Mouse (Mus musculus) kidney, embryonic 16.5 days (tissue): Measurements from ENCODE around the gene Rnf166. TPM values are rescaled to one million over a fixed set of nuclear protein-coding genes. Genes with fewer than 3 reads are reported as not detected.
A peak's percentile ranks its signal among the peaks of the same experiment; 100 is the strongest.

ENCODE experiments used
- ATAC-seq: fragments of 200-750 bp; cut with Nextera tagmentation; 2 replicates; pipeline ENCODE4 v1.8.0; 2017; ENCODE audit warnings: moderate TSS enrichment; ENCODE audit not compliant: low FRiP score, low TSS enrichment
- H3K27ac ChIP-seq: fragments of 300-500 bp; sonication (generic); 2 replicates; pipeline ENCODE4 v1.5.1; 2014; ENCODE audit warnings: low read length
- H3K27me3 ChIP-seq: fragments of 300-500 bp; sonication (generic); 2 replicates; pipeline ENCODE4 v1.6.1; 2014; ENCODE audit warnings: low read length, control low read depth, mixed read lengths; ENCODE audit not compliant: insufficient read depth
- H3K36me3 ChIP-seq: fragments of 300-500 bp; sonication (generic); 2 replicates; pipeline ENCODE4 v1.6.1; 2014; ENCODE audit warnings: low read length, control low read depth, mixed read lengths; ENCODE audit not compliant: insufficient read depth
- H3K4me1 ChIP-seq: fragments of 300-500 bp; sonication (generic); 2 replicates; pipeline ENCODE4 v1.6.1; 2014; ENCODE audit warnings: low read length, control low read depth, mixed read lengths; ENCODE audit not compliant: insufficient read depth
- H3K4me2 ChIP-seq: fragments of 300-500 bp; sonication (generic); replicated peaks from 2 replicates; pipeline ENCODE4 v1.6.1; 2014; ENCODE audit warnings: low read depth, low read length
- H3K4me3 ChIP-seq: fragments of 300-500 bp; sonication (generic); 2 replicates; pipeline ENCODE4 v1.5.1; 2014; ENCODE audit warnings: mild to moderate bottlenecking, low read length
- H3K9ac ChIP-seq: fragments of 300-500 bp; sonication (generic); replicated peaks from 2 replicates; pipeline ENCODE4 v1.6.1; 2014; ENCODE audit warnings: low read length
- H3K9me3 ChIP-seq: fragments of 300-500 bp; sonication (generic); 2 replicates; pipeline ENCODE4 v1.6.1; 2016; ENCODE audit warnings: low read length, control low read depth
- WGBS: fragments of 180-500 bp; shearing (Covaris S2); extraction: QIAGEN DNeasy Blood & Tissue Kit; methylation state at CpG from one replicate; pipeline ENCODE4 v1.1.7; 2014; 5-methylcytosine and 5-hydroxymethylcytosine counted together
- polyA plus RNA-seq: library from polyadenylated mRNA; unstranded; fragments of >200 nt; fragmentation: Nextera tagmentation; extraction: Ambion mirVana; gene quantifications from 2 replicates; pipeline ENCODE4 v1.2.1, GENCODE M21; 2015

The Rnf166 gene
- polyA plus RNA-seq, 1 experiment from 2014 or later = 46.0 TPM

DNA sequence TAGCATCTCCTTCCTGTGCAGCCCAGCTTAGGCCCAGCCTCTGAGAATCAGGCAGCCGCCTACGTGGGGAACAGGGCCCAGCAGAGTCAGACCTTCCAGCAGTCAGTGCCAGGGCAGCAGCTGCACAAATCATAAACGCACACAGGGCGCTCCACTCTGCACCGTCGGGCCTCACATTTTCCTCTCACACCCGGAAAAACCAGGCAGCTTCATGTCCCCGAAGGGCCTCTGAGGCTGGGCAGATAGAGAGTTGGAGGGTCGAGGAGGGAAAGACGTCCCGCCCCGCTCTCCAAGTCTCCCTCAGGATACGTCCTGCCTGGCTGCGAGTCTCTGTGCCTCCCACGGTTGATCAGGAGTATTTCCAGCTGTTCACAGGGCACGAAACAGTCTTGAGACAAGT lies 35.7 kb upstream of the Rnf166 start:
- Histone ChIP-seq H3K36me3 (no peaks in the 10 kb centered on the region), H3K27ac (peak overlapping the region; percentile 63), H3K27me3 (no peaks in the 10 kb centered on the region), H3K9me3 (no peaks in the 10 kb centered on the region), H3K4me3 (no peak overlapping the region), H3K4me1 (peaks cover 27% of the 10 kb centered on the region), H3K9ac (peak overlapping the region; percentile 19; the same call in 1 of the 2 replicates), H3K4me2 (no peak overlapping the region)
- 24% methylated on average over 16 of the region's 16 CpGs for WGBS
- ATAC-seq = peak; percentile 61; the same call in 1 of the 2 replicates

DNA sequence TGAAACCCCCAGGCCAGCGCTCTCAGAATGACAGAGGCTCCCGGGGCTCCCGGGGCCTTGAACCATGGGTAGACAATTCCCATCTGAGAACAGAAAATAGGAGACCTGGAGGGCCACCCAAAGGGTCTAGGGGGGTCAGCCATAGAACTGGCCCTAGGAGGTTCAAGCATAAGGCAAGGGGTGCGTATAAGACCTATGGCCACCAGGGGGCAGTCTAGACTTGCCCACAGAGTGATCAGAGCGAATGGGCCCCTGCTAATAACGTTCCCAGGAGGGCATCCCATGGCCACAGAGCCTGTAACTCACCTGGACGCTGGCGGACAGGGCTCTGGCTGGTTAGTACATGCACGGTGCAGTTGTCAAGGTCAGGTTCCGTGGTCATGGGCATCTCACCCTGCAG lies 25.0 kb upstream of the Rnf166 start:
- no peak overlapping the region for H3K9ac ChIP-seq
- H3K27me3 ChIP-seq = no peaks in the 10 kb centered on the region
- peaks cover 36% of the 10 kb centered on the region for H3K36me3 ChIP-seq
- ATAC-seq = peak; percentile 17; the same call in 1 of the 2 replicates
- no peak overlapping the region for H3K4me2 ChIP-seq
- H3K9me3 ChIP-seq = no peaks in the 10 kb centered on the region
- H3K27ac ChIP-seq = no peak overlapping the region
- WGBS = 32% methylated on average over 10 of the region's 10 CpGs
- no peaks in the 10 kb centered on the region for H3K4me1 ChIP-seq
- H3K4me3 ChIP-seq = no peak overlapping the region

DNA sequence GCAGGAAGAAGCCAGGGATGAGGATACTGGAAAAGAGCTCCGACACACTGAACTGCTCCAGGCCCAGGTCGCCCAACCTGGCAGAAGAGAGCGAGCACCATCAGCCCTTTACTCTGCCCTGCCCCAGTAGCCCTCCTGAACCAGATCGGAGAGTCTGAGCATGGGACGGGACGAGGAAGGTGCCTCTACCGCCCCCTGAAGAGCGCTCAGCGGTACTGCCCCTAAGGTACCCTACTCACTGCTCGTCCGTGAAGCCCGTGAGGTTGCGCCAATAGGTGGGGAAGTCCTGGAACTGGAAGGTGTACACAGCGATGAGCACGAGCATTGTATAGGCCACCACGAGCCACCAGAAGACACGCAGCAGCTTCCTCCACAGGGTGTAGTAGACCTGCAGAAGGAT lies 22.0 kb upstream of the Rnf166 start:
- no peak for ATAC-seq
- Histone ChIP-seq H3K4me2 (no peak overlapping the region), H3K36me3 (peaks cover 53% of the 10 kb centered on the region), H3K4me3 (no peak overlapping the region), H3K27ac (peak overlapping the region; percentile 48; the same call in 1 of the 2 replicates), H3K27me3 (no peaks in the 10 kb centered on the region), H3K9me3 (no peaks in the 10 kb centered on the region), H3K9ac (no peak overlapping the region), H3K4me1 (no peaks in the 10 kb centered on the region)
- 68% methylated on average over 17 of the region's 17 CpGs for WGBS

DNA sequence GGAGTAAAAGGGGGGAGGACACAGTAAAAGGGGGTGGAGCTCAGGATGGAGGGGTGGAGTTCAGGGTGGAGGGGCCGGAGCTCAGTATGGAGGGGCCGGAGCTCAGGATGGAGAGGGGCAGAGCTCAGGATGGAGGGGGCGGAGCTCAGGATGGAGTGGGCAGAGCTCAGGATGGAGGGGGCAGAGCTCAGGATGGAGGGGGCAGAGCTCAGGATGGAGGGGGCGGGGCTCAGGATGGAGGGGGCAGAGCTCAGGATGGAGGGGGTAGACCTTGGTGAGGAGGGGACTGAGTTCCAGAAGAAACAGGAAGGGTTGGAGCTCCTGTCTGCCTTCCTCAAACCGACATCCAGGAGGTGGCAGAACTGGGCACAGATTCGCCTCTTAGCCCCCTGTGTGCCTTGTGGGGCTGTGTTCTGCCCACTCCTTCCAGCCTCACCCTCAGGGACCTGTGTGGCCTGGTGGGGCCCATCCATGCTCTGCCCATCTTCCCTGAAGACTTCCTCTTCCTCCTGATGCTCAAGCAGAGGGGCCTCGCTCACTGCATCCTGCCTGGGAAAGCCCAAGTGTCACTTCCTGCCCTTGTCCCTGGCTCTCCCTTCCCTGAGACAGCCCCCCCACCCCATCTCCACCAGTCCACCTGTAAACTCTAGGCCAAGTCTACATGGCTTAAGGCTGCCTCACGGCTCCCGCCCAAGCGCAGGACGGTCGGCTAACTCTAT lies 21.3 kb upstream of the Rnf166 start:
- Histone ChIP-seq H3K9me3 (no peaks in the 10 kb centered on the region), H3K4me3 (no peak overlapping the region), H3K9ac (no peak overlapping the region), H3K27me3 (no peaks in the 10 kb centered on the region), H3K4me2 (no peak overlapping the region), H3K36me3 (peaks cover 57% of the 10 kb centered on the region), H3K4me1 (no peaks in the 10 kb centered on the region), H3K27ac (peak overlapping the region; percentile 48; the same call in 1 of the 2 replicates)
- WGBS = 75% methylated on average over 11 of the region's 12 CpGs
- no peak for ATAC-seq

DNA sequence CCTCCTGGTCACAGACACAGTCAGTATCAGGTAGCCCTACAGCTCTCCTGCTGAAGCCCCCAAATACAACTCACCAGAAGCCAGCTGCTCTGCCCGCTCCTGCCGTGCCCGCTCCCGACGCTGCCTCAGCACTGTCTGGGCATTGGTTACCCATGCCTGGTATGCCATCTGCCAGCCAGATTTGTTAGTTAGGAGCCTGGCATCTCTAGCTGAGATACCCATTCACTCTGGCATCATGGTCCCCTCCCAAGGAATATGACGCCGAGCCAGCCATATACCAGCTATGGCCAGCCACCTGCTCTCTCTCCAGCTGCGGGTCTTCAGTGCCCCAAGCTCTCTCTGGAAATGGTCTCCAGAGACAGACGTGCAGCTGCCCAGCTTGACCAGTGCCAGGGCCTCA lies 12.5 kb upstream of the Rnf166 start:
- no peak overlapping the region for H3K4me3 ChIP-seq
- no peak overlapping the region for H3K27ac ChIP-seq
- ATAC-seq = no peak
- H3K36me3 ChIP-seq = peaks cover 78% of the 10 kb centered on the region
- H3K4me2 ChIP-seq = no peak overlapping the region
- no peak overlapping the region for H3K9ac ChIP-seq
- 93% methylated on average over 9 of the region's 9 CpGs for WGBS
- no peaks in the 10 kb centered on the region for H3K4me1 ChIP-seq
- no peaks in the 10 kb centered on the region for H3K27me3 ChIP-seq
- no peaks in the 10 kb centered on the region for H3K9me3 ChIP-seq

DNA sequence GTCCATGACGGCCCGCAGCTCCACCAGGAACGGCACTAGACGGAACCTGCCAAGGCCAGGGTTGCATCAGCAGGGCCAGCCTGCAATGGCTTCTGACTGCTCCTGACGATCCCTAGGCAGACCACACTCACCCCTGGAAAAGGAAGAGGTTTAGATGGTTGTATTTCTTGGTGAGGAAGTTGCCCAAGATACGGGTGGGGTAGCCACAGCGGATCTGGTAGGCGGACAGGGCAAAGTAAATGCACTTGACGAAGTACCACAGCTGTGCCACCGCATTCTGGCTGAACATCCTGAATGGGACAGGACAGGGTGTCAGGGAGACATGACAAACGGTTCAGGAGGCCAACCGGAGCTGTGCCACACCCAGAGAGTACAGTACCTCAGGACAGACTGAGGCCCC lies 9.0 kb upstream of the Rnf166 start:
- H3K27me3 ChIP-seq = no peaks in the 10 kb centered on the region
- 90% methylated on average over 12 of the region's 12 CpGs for WGBS
- no peak overlapping the region for H3K9ac ChIP-seq
- H3K4me2 ChIP-seq = no peak overlapping the region
- no peak for ATAC-seq
- H3K4me1 ChIP-seq = no peaks in the 10 kb centered on the region
- H3K27ac ChIP-seq = no peak overlapping the region
- H3K36me3 ChIP-seq = peaks cover 83% of the 10 kb centered on the region
- no peaks in the 10 kb centered on the region for H3K9me3 ChIP-seq
- no peak overlapping the region for H3K4me3 ChIP-seq

DNA sequence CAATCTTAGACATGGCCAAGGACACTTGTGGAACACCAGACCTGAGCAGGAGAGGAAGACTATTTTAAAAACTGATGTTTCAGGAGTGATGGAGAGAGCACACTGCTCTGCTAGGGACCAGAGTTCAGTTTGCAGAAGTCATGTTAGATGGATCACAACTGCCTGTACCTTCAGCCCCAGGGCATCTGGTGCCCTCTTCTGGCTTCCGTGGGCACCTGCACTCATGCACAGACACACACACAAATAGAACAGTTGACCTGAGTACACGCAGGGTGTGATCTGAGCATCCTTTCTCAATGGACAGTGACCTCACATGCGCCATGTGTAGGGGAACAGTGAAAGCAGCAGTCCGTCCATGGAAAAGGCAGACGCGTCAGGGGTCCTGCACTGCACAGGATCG lies 8.0 kb upstream of the Rnf166 start:
- no peak for ATAC-seq
- 95% methylated on average over 7 of the region's 7 CpGs for WGBS

DNA sequence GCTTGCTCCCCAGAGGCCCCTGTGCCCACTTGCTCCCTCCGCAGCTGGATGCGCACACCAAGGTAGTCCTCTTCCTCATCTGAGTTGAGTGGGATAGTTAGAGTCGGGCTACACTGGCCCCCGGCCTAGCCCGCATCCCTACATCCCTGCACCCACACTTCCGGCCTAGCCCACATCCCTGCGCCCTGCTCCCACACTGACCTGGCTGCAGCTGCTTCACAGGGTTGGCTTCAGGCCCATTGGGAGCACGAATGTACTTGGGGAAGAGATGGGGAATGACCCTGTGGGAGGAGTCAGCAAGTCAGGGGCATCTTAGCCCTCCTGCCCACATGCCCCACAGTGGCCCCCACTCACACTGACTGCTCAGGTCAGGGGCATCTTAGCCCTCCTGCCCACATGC lies 6.6 kb upstream of the Rnf166 start:
- no peak overlapping the region for H3K27ac ChIP-seq
- 0 out of 2 replicates have a peak, but pooled peaks cover under 1% of the 10 kb centered on the region for H3K4me1 ChIP-seq
- no peaks in the 10 kb centered on the region for H3K9me3 ChIP-seq
- H3K36me3 ChIP-seq = peaks cover 79% of the 10 kb centered on the region
- H3K27me3 ChIP-seq = no peaks in the 10 kb centered on the region
- H3K9ac ChIP-seq = no peak overlapping the region
- H3K4me2 ChIP-seq = no peak overlapping the region
- no peak for ATAC-seq
- WGBS = 87% methylated on average over 8 of the region's 8 CpGs
- no peak overlapping the region for H3K4me3 ChIP-seq

More for the DNA sequence above, 8.0 kb upstream of the Rnf166 start:
- Histone ChIP-seq H3K27me3 (no peaks in the 10 kb centered on the region), H3K4me1 (no peaks in the 10 kb centered on the region), H3K4me3 (no peak overlapping the region), H3K9ac (no peak overlapping the region), H3K36me3 (peaks cover 80% of the 10 kb centered on the region), H3K4me2 (no peak overlapping the region), H3K27ac (no peak overlapping the region), H3K9me3 (no peaks in the 10 kb centered on the region)

DNA sequence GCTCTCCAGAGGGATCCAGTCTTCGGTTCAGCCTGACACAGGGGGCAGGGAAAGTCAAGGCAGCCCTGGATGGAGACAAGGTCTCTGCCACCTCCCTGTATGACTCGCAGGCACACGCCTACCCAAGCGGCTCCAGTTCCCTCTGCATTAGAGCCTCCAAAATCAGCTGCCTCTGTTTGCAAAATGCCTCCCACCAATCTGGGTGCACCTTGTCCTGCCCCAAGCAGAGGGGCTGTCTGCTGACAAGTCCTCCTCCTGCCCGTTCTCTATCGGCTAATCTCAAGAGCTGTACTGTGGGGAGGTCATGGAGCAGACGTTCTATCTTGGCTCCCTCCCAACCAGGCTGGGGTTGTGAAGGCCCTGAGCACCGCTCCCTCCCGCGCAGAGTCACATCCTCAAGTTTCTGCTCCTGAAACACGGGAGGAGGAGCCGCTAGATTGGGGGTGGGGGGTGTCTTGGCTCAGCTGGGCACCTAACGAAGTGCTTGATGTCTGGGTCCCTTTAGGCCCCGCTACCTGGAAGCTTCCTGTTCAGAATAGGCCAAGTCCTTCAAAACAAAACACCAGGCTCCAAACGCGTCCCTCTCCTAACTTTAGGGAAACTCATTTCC lies 808 bp downstream of the Rnf166 start:
- Histone ChIP-seq H3K4me3 (peak overlapping the region; percentile 99), H3K27me3 (no peaks in the 10 kb centered on the region), H3K9ac (peak overlapping the region; percentile 94), H3K9me3 (no peaks in the 10 kb centered on the region), H3K4me1 (peaks cover 20% of the 10 kb centered on the region), H3K4me2 (peak overlapping the region; percentile 66), H3K36me3 (peaks cover 19% of the 10 kb centered on the region), H3K27ac (peak overlapping the region; percentile 5; the same call in 1 of the 2 replicates)
- no peak; the same call in 1 of the 2 replicates for ATAC-seq
- WGBS = 4% methylated on average over 16 of the region's 16 CpGs

DNA sequence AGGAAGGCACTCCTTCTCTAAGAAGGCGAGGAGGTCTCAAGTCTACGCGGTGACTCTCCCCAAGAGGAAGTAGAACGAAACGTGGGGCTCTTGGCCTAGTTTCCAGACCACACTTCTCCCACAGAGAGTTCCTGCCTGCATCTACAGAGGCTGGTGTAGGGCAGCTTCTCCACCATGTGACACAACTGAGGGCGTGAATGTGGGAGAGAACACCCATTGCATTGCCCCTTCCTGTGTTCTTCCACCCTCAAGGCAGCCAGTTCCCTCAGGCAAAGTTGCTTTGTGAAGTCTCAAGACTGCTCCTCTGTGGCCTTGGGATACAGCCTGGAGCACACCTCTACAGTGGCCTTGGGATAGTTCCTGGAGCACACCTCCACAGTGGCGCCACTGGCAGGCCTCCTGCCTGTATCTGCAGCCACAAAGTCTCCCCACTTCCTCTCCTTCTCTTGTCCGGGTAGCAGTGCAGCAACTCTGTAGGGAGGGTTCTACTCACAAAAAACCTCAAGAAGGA lies 1.9 kb downstream of the Rnf166 start:
- Histone ChIP-seq H3K9me3 (no peaks in the 10 kb centered on the region), H3K36me3 (peaks cover 13% of the 10 kb centered on the region), H3K4me1 (peaks cover 20% of the 10 kb centered on the region), H3K4me3 (no peak overlapping the region), H3K27ac (no peak overlapping the region), H3K4me2 (no peak overlapping the region), H3K27me3 (no peaks in the 10 kb centered on the region), H3K9ac (no peak overlapping the region)
- WGBS = 92% methylated on average over 8 of the region's 8 CpGs
- no peak for ATAC-seq
